Mouse (Mus musculus) adipocyte (in vitro differentiated cells): ENCODE measurements around the gene Krtap5-1.
"Not testable (repeated sequence)": the region's sequence is repeated elsewhere in the genome, so short reads cannot be mapped to it uniquely, and the experiment has no call there.

Source experiments
- DNase-seq: peaks from one replicate; pipeline ENCODE4 v3.0.0-alpha.2; 2016; ENCODE audit warnings: low spot score

The Krtap5-1 gene

DNA sequence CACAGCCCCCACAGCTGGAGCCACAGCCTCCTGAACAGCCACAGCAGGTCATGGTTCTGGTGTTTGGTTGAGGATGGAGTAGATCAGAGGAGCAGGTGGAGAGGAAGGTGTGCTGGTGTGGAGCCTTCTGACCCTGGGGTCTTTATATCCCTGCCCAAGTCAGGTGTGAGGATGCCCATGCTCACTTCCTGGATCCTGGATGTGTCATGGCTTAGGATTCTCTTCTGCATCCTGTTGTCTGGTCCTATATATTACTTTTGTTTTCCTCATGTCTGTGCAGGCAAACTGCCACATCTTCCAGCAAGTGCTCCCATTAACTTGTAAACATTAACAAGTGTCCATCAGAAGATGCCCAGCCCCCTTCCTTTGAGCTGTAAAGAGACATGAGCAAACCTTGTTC lies at the start of gene Krtap5-1:
Gene Krtap5-1, minus strand, starts transcription at position 101 of the 400 bp plus-strand sequence.
- DNase-seq = not testable (repeated sequence)

DNA sequence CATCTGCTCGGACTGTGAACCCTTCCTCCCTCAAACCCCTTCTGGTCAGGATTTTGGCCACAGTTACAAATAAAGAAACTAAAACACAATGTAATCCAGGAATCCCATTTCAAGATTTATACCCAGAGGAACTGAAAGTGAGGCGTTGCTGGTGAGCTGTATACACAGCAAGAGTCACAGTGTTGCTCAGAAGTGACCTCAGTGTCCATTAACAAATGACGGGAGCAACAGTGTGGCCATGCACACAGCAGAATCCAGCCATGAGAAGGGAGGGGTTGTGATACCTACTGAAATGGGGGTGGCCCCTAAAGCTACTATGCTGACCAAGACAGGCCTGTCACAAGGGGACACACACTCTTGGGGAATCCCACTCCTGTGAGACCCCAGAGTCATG lies 45.3 kb upstream of the Krtap5-1 start:
- DNase-seq = no peak

- no peak for DNase-seq
Measured at GRCm38 (mm10) chr7:142341564-142342246, 44.8 kb upstream of the Krtap5-1 start.

- DNase-seq = no peak
Measured at GRCm38 (mm10) chr7:142340269-142340970, 43.5 kb upstream of the Krtap5-1 start.

DNA sequence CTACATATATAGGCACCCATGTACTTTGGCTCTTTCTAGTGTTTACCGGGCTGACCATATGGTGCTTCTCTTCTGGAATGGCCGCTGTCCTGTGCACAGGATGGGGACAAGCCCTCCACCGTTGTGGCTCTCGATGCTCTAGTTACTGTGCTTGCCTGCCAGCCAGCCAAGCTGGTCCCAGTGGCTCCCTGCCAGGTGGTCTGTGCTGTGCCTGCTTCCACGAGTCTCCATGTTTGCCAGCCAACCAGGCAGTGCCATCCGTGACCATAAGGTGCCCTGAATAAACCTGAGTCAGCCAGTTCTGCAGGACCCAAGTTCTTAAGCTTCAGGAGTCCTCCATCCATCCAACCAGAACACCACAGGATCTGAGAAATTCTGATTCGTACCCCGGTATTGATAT lies 38.2 kb upstream of the Krtap5-1 start:
- no peak for DNase-seq

DNA sequence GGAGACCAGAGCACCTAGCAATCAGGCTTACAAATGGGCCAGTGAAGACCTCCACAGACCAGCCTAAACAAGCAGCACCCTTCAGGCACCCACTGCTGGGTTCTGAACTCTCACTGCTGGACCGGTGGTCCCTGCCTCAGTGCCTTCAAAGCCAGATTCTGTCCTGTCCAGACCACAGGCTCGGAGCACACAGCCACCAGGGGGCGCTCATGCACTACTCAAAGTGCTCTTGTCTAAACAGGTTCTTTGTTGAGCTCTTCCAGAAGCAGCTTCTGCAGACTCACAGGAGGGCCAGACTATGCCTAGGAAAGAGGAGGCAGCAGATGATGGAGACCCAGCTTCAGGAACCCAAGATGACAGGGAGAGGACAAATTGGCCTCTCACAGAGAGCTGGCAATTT lies 37.3 kb upstream of the Krtap5-1 start:
- DNase-seq = peak; percentile 82

GRCm38 (mm10) chr7:142332741-142333140 lies 35.8 kb upstream of the Krtap5-1 start:
- not testable (repeated sequence) for DNase-seq

DNA sequence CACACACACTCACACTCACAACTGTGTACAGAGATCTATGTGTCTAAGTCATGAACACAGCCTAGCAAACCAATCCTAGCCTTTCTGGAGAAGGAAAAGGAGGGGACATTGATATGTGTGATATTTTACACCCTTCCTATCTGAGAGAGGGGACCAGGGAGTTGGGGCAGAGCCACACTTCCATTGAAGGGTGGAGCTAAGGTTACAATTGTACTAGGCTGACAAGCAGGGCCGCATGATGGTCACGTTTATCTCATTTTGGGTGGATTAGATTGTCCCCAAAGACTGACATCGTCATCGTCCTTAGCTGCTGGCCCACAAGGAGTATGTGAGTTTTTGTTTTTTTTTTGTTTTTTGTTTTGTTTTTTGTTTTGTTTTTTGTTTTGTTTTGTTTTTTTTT lies 34.4 kb upstream of the Krtap5-1 start:
- no peak for DNase-seq

- DNase-seq = no peak
Measured at GRCm38 (mm10) chr7:142330271-142330724, 33.4 kb upstream of the Krtap5-1 start.

GRCm38 (mm10) chr7:142328507-142328906 lies 31.6 kb upstream of the Krtap5-1 start:
- no peak for DNase-seq

DNA sequence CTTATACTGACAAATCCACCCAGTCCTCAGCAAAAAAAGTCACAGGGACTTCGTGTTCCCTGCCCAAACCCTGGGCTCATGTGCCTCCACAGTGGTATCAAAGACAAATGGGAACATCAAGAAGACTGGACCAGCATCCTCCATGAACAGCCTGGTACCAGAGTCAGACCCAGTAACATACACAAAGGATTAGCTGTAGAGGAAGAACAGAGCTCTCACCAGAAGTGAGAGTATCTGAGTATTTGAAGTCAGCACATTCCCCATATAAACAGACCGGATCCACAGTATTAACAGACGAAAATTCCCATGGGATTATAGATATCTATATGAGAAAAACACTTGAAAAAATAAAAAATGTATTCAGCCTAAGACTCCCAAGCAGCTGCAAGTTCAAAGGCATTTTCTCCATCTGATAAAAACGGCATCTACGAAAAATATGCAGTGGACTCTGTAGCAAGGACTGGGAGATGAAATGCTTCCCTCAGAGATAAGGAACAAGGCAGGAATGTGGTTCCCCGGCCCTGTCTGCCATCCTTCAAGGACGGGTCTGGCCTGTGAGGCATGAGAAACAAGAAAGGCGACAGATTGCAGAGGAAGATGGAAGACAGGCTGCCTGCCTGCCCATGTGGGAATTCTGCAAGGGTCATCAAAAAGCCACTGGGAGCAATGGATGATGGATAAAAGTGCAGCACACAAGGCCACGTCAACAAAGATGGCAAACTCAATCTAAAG lies 30.0 kb upstream of the Krtap5-1 start:
- no peak for DNase-seq

DNA sequence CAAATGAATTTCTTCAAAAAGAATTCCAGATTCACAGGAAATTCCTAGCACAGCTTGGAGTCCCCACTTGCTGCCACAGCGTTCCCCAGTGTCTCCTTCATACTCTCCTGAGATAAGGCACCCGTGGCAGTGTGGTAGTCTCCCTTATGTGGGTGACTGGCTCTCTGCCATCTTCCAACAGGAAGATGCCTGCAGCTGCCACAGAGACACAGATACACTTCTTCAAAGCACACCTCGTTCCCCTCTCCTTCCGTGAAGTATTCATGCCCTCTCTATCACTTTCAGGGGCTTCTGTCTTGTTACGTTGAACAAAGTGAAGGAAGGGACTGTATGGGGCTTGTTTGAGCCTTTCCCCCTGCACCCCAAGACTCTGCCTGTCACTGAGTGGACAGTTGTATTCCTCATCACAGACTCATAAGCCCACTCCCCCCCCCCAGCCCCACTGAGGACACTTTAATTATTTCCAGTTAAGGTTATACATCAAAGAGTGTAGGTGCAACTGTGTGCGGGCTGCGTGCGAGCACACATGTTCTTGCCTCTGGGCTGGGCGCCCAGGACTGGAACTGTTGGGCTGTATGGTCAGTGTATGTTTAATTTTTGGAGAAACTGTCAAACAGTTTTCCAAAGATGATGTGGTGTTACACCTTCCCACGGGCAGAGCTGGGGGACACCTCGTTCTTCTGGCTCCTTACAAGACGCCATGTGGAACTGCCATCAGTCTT lies 26.6 kb upstream of the Krtap5-1 start:
- no peak for DNase-seq

GRCm38 (mm10) chr7:142322641-142323040 lies 25.7 kb upstream of the Krtap5-1 start:
- no peak for DNase-seq

DNA sequence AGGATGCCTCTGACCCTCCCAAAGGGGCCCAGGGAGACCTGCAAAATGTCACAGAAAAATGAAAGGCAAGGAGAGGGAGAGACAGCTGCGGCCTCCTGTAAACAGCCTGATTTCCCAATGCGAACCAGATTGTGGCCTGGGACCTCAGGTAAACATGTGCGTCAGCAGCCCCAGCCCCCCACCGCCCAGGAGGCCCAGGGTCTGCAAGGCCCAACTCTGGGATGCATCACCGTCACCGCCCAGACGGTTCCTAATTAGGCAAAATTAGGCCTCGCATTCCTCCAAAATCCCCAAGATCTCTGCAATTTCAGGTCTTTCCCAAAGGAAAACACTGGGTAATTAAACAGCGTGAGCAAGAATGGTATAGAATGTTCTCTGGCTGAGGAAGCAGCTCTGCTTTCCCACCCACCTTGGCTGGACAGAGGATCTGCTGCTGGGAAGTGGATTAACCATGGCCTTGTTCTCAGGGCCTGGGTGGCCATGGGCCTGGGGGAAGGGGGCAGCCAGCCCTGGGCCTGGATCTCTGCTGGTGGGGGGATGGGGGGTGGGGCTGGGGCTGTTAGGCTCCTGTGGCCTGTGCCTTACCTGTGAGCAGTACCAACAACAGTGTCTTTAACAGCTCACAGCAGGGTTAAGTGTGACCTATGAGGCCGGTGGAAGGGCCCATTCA lies 24.9 kb upstream of the Krtap5-1 start:
- DNase-seq = not testable (repeated sequence)

GRCm38 (mm10) chr7:142320906-142321305 lies 24.0 kb upstream of the Krtap5-1 start:
- no peak for DNase-seq

- no peak for DNase-seq
Measured at GRCm38 (mm10) chr7:142319124-142319523, 22.2 kb upstream of the Krtap5-1 start.

- DNase-seq = no peak
Measured at GRCm38 (mm10) chr7:142317216-142317615, 20.3 kb upstream of the Krtap5-1 start.

GRCm38 (mm10) chr7:142316558-142316957 lies 19.6 kb upstream of the Krtap5-1 start:
- peak; percentile 36 for DNase-seq

- no peak for DNase-seq
Measured at GRCm38 (mm10) chr7:142314600-142315285, 17.8 kb upstream of the Krtap5-1 start.

GRCm38 (mm10) chr7:142303929-142304328 lies 7.0 kb upstream of the Krtap5-1 start:
- DNase-seq = not testable (repeated sequence)

DNA sequence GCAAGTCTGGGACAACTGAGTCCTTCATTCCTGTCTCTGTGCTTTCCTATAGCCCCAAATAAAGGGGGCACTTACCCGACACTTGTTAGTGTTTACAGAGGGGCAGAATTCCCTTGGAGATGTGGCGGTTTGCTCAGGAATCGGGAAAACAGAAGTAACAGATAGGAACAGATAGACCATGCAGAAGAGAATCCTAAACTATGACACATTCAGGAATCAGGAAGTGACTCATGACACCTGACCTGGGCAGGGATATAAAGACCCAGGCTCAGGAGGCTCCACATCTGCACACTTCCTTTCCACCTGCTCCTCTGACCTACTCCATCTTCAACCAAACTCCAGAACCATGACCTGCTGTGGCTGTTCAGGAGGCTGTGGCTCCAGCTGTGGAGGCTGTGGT lies 6.3 kb upstream of the Krtap5-1 start, which contains the start of gene Krtap5-4:
Gene Krtap5-4, plus strand, starts transcription at position 301 of the 400 bp plus-strand sequence.
- DNase-seq = no peak
